Mouse (Mus musculus): ENCODE measurements around the gene Olfr985.

Gene Olfr985

DNA sequence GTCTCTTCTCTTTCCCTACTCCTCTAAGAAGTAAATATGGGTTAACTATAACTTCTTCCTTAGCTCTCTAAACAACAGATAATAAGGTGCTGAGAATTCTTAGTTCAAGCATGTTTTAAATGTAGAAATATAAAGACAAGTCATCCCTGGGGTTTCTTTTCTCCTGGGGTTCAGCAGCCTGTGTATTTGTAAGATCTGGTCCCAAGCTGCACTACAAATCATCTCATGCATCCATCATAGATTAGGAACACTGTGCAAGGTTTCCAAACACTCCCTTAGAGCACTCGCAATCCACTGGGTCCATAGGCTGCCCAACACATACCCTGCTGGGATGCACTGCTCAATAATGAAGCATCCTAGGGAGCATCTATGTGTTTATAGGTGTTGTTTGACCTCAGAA lies at the start of gene Olfr985:
TSS of gene Olfr985 (minus strand) at position 101 of the 400 bp plus-strand sequence.
- DNase-seq (ENCODE audit: low read depth, low spot score): no peak

DNA sequence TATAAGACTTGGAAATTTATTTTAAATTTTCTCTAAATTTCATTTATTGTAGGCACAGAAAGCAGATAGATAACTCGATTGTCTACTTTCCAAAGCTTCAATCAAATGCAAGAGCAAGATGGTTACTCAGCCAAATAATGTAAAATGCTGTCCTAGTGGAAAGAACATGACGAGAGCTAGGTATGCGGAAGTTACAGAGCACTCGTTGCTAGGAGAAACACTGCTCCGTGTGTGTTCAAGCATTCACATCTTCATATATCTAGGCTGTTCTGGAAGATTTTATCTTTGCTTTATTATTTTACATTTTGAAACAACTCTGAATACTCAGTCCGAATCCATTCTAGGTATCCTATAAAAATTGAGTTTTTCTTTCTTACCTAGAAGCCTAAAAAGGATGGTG lies 47.0 kb upstream of the Olfr985 start:
- DNase-seq (ENCODE audit: low read depth, low spot score): no peak

DNA sequence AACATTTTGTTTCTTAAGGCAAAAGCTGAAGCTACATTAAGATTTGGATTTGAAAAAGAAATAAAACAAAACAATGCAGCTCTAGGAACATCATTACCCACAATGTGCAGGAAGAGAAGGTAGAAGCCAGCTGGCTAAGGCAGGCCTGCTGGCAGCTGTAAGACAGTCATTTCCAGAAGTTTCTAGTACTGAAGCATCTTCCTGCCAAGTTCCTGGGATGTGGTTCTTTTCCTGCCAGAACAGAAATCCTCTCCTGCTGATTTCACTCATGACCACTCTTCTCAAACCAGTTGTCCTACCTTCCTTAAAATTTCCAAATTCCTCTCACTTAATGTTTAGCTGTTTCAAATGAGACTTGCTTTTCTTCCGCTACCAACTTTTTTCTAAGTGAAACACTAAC lies 36.5 kb upstream of the Olfr985 start:
- no peak for DNase-seq (ENCODE audit: low read depth, low spot score)

DNA sequence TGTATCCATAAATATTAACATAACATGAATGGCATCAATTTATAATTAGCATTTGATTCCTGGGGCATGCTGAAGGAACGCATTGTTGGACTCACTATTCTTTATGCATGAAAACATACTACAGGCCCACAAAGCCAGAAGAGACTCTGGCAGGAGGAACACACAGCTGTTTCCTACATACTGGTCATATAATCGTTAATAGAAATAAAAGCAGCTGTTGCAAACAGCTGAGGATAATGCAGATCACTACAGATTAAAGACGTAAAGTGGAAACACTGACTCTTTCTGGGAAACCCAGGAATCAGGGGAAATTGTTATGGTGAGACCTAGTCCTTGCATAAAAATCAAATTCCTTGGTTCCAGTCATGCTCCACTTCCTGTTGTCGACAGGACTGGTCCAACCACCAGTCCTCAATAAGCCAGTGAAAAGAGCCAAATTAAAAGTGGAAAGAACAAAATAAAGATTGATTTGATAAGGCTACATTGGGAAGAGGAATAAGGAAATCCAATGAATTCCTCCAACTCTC lies 25.2 kb upstream of the Olfr985 start:
- DNase-seq (ENCODE audit: low read depth, low spot score): no peak

DNA sequence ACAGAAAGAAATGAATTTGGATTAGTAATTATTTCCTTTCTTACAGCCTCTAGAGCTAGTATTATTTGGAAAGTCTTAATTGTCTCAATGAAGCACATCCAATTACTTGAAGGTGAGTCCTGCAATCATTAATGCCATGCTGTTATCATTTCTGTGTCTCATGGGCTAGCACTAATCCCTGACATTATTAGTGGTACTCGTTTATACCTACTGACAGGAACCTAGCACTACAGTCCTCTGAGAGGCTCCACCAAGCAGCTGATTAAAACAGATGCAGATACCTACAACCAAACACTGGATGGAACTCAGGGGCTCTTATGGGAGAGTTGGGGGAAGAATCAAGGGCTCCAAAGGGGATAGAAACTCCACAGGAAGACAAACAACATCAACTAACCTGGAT lies 11.6 kb upstream of the Olfr985 start:
- DNase-seq (ENCODE audit: low read depth, low spot score): no peak

DNA sequence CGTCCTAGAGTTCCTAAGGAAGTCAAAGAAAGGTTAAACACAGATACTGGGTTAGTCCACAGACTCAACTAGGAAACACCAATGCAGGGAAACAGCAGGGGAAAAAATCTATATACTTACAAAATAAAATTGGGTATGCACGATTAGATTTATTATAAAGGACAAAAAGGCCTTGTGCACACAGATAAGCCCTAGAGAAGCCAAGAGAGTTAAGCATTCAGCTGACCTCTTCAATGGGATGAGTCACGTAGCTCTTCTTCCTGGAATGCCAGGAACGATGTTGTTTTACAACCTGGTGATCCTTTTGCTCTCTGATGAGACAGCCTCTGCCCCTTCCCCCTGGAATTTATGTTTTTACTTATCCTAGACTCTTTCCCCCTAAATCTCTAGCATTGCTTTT lies 9.5 kb upstream of the Olfr985 start:
- DNase-seq (ENCODE audit: low read depth, low spot score): no peak

DNA sequence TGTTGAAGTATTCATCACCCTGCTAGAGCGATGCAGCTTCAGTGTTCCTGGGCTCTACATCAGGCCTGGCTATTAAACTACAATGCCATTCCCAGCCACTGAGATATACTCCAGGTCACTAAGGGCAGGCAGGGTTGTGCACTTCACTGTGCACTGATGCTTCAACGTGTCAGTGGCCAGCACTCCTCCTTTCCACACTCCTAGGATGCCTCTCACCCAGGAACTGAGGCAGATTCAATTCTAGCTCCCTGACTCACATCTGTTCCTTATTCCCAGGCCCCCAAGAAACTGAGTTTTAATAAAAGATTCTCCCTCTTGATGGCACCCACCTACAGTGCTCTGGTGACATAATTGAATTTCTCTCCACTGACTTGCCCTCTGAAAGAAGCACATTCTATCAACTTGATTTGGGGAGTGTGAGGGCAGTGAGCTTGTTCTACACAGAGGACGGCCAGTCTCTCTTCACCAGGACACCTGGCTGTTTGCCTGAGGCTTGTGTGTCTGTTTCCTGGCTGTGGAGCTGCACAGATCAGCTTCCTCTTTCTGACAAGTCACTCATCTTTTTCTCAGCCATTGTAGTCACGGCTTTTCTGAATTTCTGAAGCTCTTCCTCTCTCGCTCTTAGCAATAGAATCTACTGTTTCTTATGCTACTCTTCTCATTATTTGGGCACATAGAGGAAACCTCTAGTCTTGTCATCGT lies 7.2 kb upstream of the Olfr985 start:
- DNase-seq (ENCODE audit: low read depth, low spot score): no peak

DNA sequence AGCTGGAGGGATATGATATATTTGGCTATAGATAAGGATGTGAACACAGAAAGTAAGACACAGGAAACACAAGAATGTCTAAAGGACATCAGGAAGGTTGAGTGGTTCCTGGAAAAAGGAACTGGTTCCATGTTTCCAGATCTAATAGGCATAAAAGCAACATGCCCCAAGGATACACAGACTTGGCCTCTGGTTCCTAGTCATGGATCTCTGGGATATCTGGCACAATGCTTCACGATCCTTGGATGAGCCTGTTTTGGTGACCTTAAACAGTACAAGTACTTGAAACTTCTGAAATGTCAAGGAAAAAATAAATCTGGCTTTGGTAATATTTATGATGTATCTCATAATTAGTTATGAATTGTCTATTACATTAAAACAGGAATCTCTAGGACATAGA lies 572 bp upstream of the Olfr985 start:
- no peak for DNase-seq (ENCODE audit: low read depth, low spot score)

DNA sequence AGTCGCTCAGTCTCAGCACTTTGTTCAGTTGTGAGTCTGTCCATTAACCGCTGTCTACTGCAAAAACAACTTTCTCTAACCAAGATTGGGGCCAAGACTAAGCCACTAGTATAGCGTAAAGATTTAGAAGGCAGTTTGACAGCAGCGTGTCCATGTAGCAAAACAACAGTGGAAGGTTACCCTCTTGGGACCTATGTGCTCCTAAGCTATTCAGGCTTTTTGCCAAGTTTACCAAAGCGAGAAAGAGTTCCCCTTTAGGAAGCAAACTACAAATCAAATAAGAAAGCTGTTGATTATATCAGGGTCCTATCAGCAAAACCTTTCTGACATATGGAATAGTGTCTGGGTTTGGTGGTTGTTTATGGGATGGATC lies 12.7 kb downstream of the Olfr985 start:
- no peak for DNase-seq (ENCODE audit: low read depth, low spot score)

DNA sequence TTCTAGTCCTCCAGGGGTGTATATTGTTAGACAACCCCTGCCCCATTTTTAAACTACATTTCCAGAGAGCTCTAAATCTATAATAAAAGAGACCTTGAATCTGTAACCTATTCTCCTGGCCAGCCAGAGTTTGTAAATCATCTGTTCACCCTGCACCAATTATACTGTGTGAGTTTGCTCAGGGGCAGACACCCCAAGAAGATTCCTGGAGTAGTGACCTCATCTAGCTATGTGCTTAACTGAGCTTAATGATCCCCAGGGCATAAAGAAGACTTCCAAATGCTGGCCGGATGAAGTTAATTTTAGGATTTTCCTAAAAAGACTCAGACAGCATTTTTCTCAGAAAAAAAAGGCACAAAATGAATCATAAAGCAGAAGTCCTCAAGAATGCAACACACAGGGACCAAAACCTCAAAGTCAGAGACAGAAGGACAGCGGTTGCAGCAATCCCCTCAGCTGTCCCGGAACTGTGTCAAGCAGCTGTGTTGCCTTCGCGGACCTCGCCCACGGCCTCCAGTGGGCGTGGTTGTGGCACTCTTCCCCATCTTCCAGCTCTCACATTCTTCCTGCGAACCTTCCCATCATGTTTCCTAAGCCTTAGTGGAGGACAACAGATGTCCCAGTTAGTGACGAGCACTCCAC lies 13.2 kb downstream of the Olfr985 start:
- DNase-seq (ENCODE audit: low read depth, low spot score): peak; percentile 7

DNA sequence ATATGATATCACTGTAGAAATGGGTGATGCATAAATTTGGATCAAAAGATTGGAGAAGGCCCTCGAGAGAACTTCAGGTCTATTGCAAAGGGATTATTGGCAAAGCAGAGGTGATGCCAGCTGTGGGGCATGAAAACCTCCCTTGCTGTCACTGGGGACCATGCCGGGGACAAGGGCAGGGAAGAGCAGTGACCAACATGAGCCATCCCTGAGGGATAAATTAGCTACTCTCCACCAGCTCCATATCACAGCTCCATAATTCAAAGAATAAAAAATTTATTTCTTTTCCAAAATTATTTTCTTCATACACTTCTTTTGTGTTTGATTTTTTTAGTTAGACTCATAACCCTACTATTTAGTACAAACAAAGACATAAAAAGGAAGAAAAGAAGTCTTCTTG lies 15.9 kb downstream of the Olfr985 start, which contains the start of gene Olfr984:
TSS of gene Olfr984 (minus strand) at position 101 of the 400 bp plus-strand sequence.
- DNase-seq (ENCODE audit: low read depth, low spot score): no peak

DNA sequence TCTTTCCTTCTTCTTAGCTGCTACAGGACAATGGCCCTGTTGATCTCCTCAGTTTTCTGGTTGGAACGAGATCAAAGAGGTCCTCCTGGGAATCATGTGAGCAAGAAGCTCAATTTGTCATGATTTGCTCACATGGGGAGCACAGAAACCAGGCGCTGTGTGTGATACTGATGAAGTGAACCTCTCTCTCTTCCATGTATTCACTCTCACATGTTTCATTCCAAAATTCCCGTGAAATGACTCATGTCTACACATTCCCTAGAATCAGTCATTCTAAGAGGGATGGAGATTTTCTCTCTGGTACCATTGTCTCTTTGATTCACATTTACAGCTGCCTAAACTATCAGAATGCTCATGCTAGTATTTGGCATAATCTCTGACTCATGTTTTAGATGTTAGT lies 35.2 kb downstream of the Olfr985 start:
- DNase-seq (ENCODE audit: low read depth, low spot score): peak; percentile 23

DNA sequence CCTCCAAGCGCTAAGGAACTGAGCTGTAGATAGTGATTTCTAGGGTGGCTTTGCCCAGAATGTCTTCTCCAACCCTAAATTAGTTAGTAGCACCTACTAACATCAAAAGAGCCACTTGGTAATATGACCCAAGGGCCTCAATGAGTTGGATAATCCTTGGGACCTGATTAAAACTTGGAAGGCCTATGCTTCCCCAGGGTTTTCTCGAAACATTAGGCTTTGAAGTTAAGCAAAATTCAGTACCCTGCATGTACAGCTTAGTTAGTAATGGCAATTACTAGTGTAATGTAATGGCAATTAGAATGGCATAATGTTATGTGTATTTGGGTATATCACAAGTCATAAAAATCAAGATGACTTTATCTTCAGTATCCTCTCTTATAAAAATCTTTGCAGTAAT lies 36.5 kb downstream of the Olfr985 start, which contains the start of gene Olfr983:
TSS of gene Olfr983 (minus strand) at position 101 of the 400 bp plus-strand sequence.
- no peak for DNase-seq (ENCODE audit: low read depth, low spot score)
